Mouse (Mus musculus): ENCODE results near the gene Cd247.

- TF ChIP-seq CTCF (IDR thresholded peaks at IDR 0.05; ENCODE audit: control insufficient read depth, insufficient read depth, insufficient replicate concordance, low read depth, low read length) (no peak), POLR2A (IDR thresholded peaks at IDR 0.05; ENCODE audit: control insufficient read depth, low read depth, low read length) (no peak)
These were observed 7.1 kb upstream of the Cd247 start for GRCm38 (mm10) chr1:165781426-165781825.
